Mouse (Mus musculus) G1E (cell line): ENCODE data around the gene Cep78. TPM values are rescaled to one million over a fixed set of nuclear protein-coding genes. Genes with fewer than 3 reads are reported as not detected.

Experiments used
- ATAC-seq: 2 replicates; pipeline ENCODE4 v1.8.0; 2016; ENCODE audit warnings: mild to moderate bottlenecking; ENCODE audit not compliant: insufficient number of reproducible peaks, poor library complexity, low FRiP score, severe bottlenecking; ENCODE audit errors: extremely low read depth
- DNase-seq: peaks from one replicate; pipeline ENCODE4 v3.0.0; 2012; ENCODE audit warnings: low spot score
- H3K27me3 ChIP-seq: 2 replicates; pipeline ENCODE4 v1.6.1; 2012; ENCODE audit warnings: mild to moderate bottlenecking, low read length, inconsistent platforms; ENCODE audit not compliant: insufficient read depth
- H3K36me3 ChIP-seq: replicated peaks from 2 replicates; pipeline ENCODE3; 2012; ENCODE audit warnings: mild to moderate bottlenecking, inconsistent platforms
- H3K4me1 ChIP-seq: 2 replicates; pipeline ENCODE4 v1.6.1; 2012; ENCODE audit warnings: low read depth, low read length, inconsistent platforms, mixed read lengths; ENCODE audit not compliant: insufficient read depth
- H3K4me3 ChIP-seq: 2 replicates; pipeline ENCODE4 v1.5.1; 2012; ENCODE audit warnings: low read depth, mild to moderate bottlenecking, inconsistent platforms, low read length, moderate library complexity, mixed read lengths
- H3K9me3 ChIP-seq: replicated peaks from 2 replicates; pipeline ENCODE4 v1.6.1; 2012; ENCODE audit warnings: inconsistent platforms
- CTCF ChIP-seq: IDR thresholded peaks from 2 replicates; pipeline ENCODE4 v1.5.1; 2012; ENCODE audit warnings: low read depth, low read length, inconsistent platforms, mixed read lengths
- GATA1 ChIP-seq: IDR thresholded peaks from 2 replicates; pipeline ENCODE4 v1.6.1; 2012; ENCODE audit warnings: borderline replicate concordance, low read length, inconsistent platforms, mixed read lengths
- GATA2 ChIP-seq: IDR thresholded peaks from 2 replicates; pipeline ENCODE4 v1.6.1; 2012; ENCODE audit warnings: low read depth, low read length, inconsistent platforms, borderline replicate concordance
- POLR2AphosphoS5 ChIP-seq: IDR thresholded peaks from 2 replicates; pipeline ENCODE4 v1.6.1; 2012; ENCODE audit warnings: low read depth, low read length, inconsistent platforms; ENCODE audit not compliant: insufficient replicate concordance
- TAL1 ChIP-seq: conservative IDR thresholded peaks from 2 replicates; pipeline ENCODE4 v1.6.1; 2012; ENCODE audit warnings: low read depth, low read length, inconsistent platforms, mixed read lengths
- polyA plus RNA-seq: library from polyadenylated mRNA; stranded (reverse); fragments of >175 nt; gene quantifications from 2 replicates; pipeline ENCODE4 v1.2.3, GENCODE M21; 2012
- total RNA-seq, 2 experiments: library from RNA; stranded (forward) in 1 of 2; stranded (reverse) in 1 of 2; fragments of 200-1000 nt in 1 of 2; fragments of >200 nt in 1 of 2; fragmentation: Nextera tagmentation in 1 of 2; gene quantifications; 2 replicates each; pipeline ENCODE4 v1.2.3; 2014 to 2017

The Cep78 gene
- total and polyA plus RNA-seq, 3 experiments, result 8.6 to 20.7 (median 17.3) TPM

GRCm38 (mm10) chr19:15913249-15913997, 71.4 kb downstream of the Cep78 start:
- ATAC-seq, result no peak
- no peaks in the 10 kb centered on the region for H3K27me3 ChIP-seq
- no peak for DNase-seq
- H3K9me3 ChIP-seq, result no peaks in the 10 kb centered on the region
- H3K36me3 ChIP-seq, result peaks cover 99% of the 10 kb centered on the region
- no peak for TF ChIP-seq GATA2
- no peak for TF ChIP-seq GATA1
- TF ChIP-seq TAL1, result no peak
- no peak for TF ChIP-seq POLR2AphosphoS5
- TF ChIP-seq CTCF, result no peak
- H3K4me3 ChIP-seq, result no peak overlapping the region
- H3K4me1 ChIP-seq, result peaks cover 2% of the 10 kb centered on the region; the same call in 1 of the 2 replicates

GRCm38 (mm10) chr19:15911441-15911840, 73.3 kb downstream of the Cep78 start:
- ATAC-seq (no peak), DNase-seq (no peak)
- Histone ChIP-seq H3K36me3 (peaks cover 99% of the 10 kb centered on the region), H3K4me1 (peaks cover 2% of the 10 kb centered on the region; the same call in 1 of the 2 replicates), H3K9me3 (no peaks in the 10 kb centered on the region), H3K27me3 (no peaks in the 10 kb centered on the region), H3K4me3 (no peak overlapping the region)
- TF ChIP-seq GATA2, result no peak
- no peak for TF ChIP-seq GATA1
- no peak for TF ChIP-seq TAL1
- TF ChIP-seq POLR2AphosphoS5, result no peak
- TF ChIP-seq CTCF, result no peak

GRCm38 (mm10) chr19:15910987-15911386, 73.8 kb downstream of the Cep78 start:
- ATAC-seq, result no peak

GRCm38 (mm10) chr19:15910488-15910887, 74.3 kb downstream of the Cep78 start:
- no peaks in the 10 kb centered on the region for H3K27me3 ChIP-seq
- ATAC-seq (no peak), DNase-seq (no peak)
- peaks cover 100% of the 10 kb centered on the region for H3K36me3 ChIP-seq
- H3K4me1 ChIP-seq, result peaks cover 2% of the 10 kb centered on the region; the same call in 1 of the 2 replicates
- no peaks in the 10 kb centered on the region for H3K9me3 ChIP-seq
- TF ChIP-seq GATA2, result no peak
- H3K4me3 ChIP-seq, result no peak overlapping the region

More at GRCm38 (mm10) chr19:15910987-15911386, 73.8 kb downstream of the Cep78 start:
- no peak for TF ChIP-seq GATA1
- no peak for TF ChIP-seq POLR2AphosphoS5
- no peak for TF ChIP-seq GATA2
- no peak for TF ChIP-seq TAL1
- no peak for TF ChIP-seq CTCF
- Histone ChIP-seq H3K4me1 (peaks cover 2% of the 10 kb centered on the region; the same call in 1 of the 2 replicates), H3K36me3 (peaks cover 99% of the 10 kb centered on the region), H3K4me3 (no peak overlapping the region), H3K9me3 (no peaks in the 10 kb centered on the region), H3K27me3 (no peaks in the 10 kb centered on the region)
- no peak for DNase-seq

- no peak for DNase-seq
- no peak overlapping the region for H3K4me3 ChIP-seq
- H3K36me3 ChIP-seq, result peaks cover 99% of the 10 kb centered on the region
- H3K9me3 ChIP-seq, result no peaks in the 10 kb centered on the region
- ATAC-seq, result no peak
- TF ChIP-seq POLR2AphosphoS5 (no peak), GATA1 (no peak), TAL1 (no peak), CTCF (no peak), GATA2 (no peak)
- no peaks in the 10 kb centered on the region for H3K27me3 ChIP-seq
- no peaks in the 10 kb centered on the region; the same call in 1 of the 2 replicates for H3K4me1 ChIP-seq
These were observed 76.8 kb downstream of the Cep78 start for GRCm38 (mm10) chr19:15908016-15908415.

Other genes starting within 250 kb of the Cep78 start
- gene Psat1, start 37.7 kb downstream of the Cep78 start, total RNA-seq (2014; fragmentation: Nextera tagmentation), result 142 and 167 TPM in 2 replicates
- gene Psat1, start 37.7 kb downstream of the Cep78 start, total RNA-seq (2017), result 135 and 146 TPM in 2 replicates
- gene Psat1, start 37.7 kb downstream of the Cep78 start, polyA plus RNA-seq, result 24.0 and 27.6 TPM in 2 replicates
- not detected in 2 replicates for gene Gnaq, start 147.8 kb upstream of the Cep78 start, total RNA-seq (2014; fragmentation: Nextera tagmentation)
- gene Gnaq, start 147.8 kb upstream of the Cep78 start, total RNA-seq (2017), result under 0.01 and 0.93 TPM in 2 replicates
- gene Gnaq, start 147.8 kb upstream of the Cep78 start, polyA plus RNA-seq, result not detected in 2 replicates